Mouse (Mus musculus): Measurements from ENCODE around the gene Polr2b.

GRCm38 (mm10) chr5:77390272-77390671, 80.3 kb downstream of the Polr2b start:
- no peak for TF ChIP-seq MAX (IDR thresholded peaks at IDR 0.05; ENCODE audit: low read length)
- TF ChIP-seq KAT2A (conservative IDR thresholded peaks at IDR 0.05; ENCODE audit: low read depth, low read length), result no peak
- TF ChIP-seq E2F4 (IDR thresholded peaks at IDR 0.05; ENCODE audit: borderline replicate concordance, low read depth, low read length), result no peak
- TF ChIP-seq CHD2 (IDR thresholded peaks at IDR 0.05; ENCODE audit: low read length), result no peak
- TF ChIP-seq POLR2A (IDR thresholded peaks at IDR 0.05; ENCODE audit: control insufficient read depth in 1 of 2, insufficient read depth in 1 of 2, low read depth in 1 of 2, low read length in 2 of 2, poor library complexity in 1 of 2), result no peak
- no peak for TF ChIP-seq CHD1 (IDR thresholded peaks at IDR 0.05; ENCODE audit: low read depth, low read length)
- TF ChIP-seq CTCF (IDR thresholded peaks at IDR 0.05 in 2 of 3, conservative IDR thresholded peaks at IDR 0.05 in 1 of 3; ENCODE audit: control insufficient read depth in 1 of 3, insufficient read depth in 1 of 3, low read depth in 2 of 3, low read length in 3 of 3, poor library complexity in 1 of 3, severe bottlenecking in 1 of 3), result no peak
